Mouse (Mus musculus): ENCODE measurements around the gene Gm14548. TPM values are rescaled to one million over a fixed set of nuclear protein-coding genes. Genes with fewer than 3 reads are reported as not detected.

The Gm14548 gene
- under 1 TPM; 0.16 to 0.26 TPM for polyA plus RNA-seq (2017; shearing (Covaris generic))

GRCm38 (mm10) chr7:3898036-3898590, at the start of gene Gm14548:
Gm14548 (minus strand) TSS chr7:3898120.

GRCm38 (mm10) chr7:3915387-3915786, 17.5 kb upstream of the Gm14548 start, which contains the start of gene Lilra6:
Lilra6 (minus strand) TSS chr7:3915503.

GRCm38 (mm10) chr7:3844951-3845350, 53.0 kb downstream of the Gm14548 start, which contains the start of gene Pira2:
Pira2 (minus strand) TSS chr7:3845051.

Other genes starting within 250 kb of the Gm14548 start
- 10 to 100 TPM; 20.6 to 23.3 TPM for gene Leng1, start 232.3 kb downstream of the Gm14548 start, polyA plus RNA-seq (2017; shearing (Covaris generic))
- gene Tmc4, start 220.6 kb downstream of the Gm14548 start, polyA plus RNA-seq (2017; shearing (Covaris generic)), result 1 to 10 TPM; 5.2 to 6.7 TPM
- gene Tsen34, start 205.3 kb downstream of the Gm14548 start, polyA plus RNA-seq (2017; shearing (Covaris generic)), result 10 to 100 TPM; 26.9 to 40.8 TPM
- gene Mboat7, start 204.6 kb downstream of the Gm14548 start, polyA plus RNA-seq (2017; shearing (Covaris generic)), result 10 to 100 TPM; 70.7 to 71.5 TPM
- 1,000 to 10,000 TPM; 1,535 to 2,624 TPM for gene Rps9, start 194.1 kb downstream of the Gm14548 start, polyA plus RNA-seq (2017; shearing (Covaris generic))
- 1 to 10 TPM; 2.1 to 3.6 TPM for gene Pirb, start 177.7 kb downstream of the Gm14548 start, polyA plus RNA-seq (2017; shearing (Covaris generic))
- under 1 TPM in 1 of 2 experiments, not detected in 1; 0.76 TPM for gene Gm15448, start 72.4 kb downstream of the Gm14548 start, polyA plus RNA-seq (2017; shearing (Covaris generic))
- under 1 TPM; 0.63 to 1.00 TPM for gene Pira2, start 53.1 kb downstream of the Gm14548 start, polyA plus RNA-seq (2017; shearing (Covaris generic))
- gene Lilra6, start 17.4 kb upstream of the Gm14548 start, polyA plus RNA-seq (2017; shearing (Covaris generic)), result not detected
- 1 to 10 TPM; 5.8 to 6.6 TPM for gene Lair1, start 165.1 kb upstream of the Gm14548 start, polyA plus RNA-seq (2017; shearing (Covaris generic))
- 1 to 10 TPM in 1 of 2 experiments, under 1 TPM in 1; 0.21 to 1.2 TPM for gene Ttyh1, start 221.3 kb upstream of the Gm14548 start, polyA plus RNA-seq (2017; shearing (Covaris generic))
- gene Leng8, start 238.9 kb upstream of the Gm14548 start, polyA plus RNA-seq (2017; shearing (Covaris generic)), result 100 to 1,000 TPM; 107 to 134 TPM

Data from activated CD4-positive, CD25-positive, alpha-beta regulatory T cell (primary cell).